9 mouse cellular contexts compared by ENCODE assay signal in genomic region chr17:87445917-87446766, GRCm38 (mm10). TPM values are rescaled to one million over a fixed set of nuclear protein-coding genes. Genes with fewer than 3 reads are reported as not detected.
A peak's percentile ranks its signal among the peaks of the same experiment; 100 is the strongest.
DNase-seq lines count a peak whose midpoint lies in the region; ATAC-seq and TF ChIP-seq lines count a peak whose summit lies in the region.
"Had no signal": no experiment of that assay in that cellular context is flagged by ENCODE, and none has a peak within 500 bp of the region (broad histone marks: within the 10 kb centered on the region; RNA-seq: fewer than 3 reads in every experiment).

No protein-coding gene starts in this region.

- H3K27me3 ChIP-seq in embryonic facial prominence, embryonic 11.5 days (ENCODE audit: control insufficient read depth, insufficient read depth, low read length), result no peaks in the 10 kb centered on the region
- no peaks in the 10 kb centered on the region for H3K27me3 ChIP-seq in heart, embryonic 10.5 days (ENCODE audit: insufficient read depth, poor library complexity, severe bottlenecking)
- no peaks in the 10 kb centered on the region for H3K27me3 ChIP-seq in kidney, embryonic 15.5 days
- peaks cover 6% of the 10 kb centered on the region; the same call in 1 of the 2 replicates for H3K27me3 ChIP-seq in liver, embryonic 15.5 days
- H3K27me3 ChIP-seq in neural tube, embryonic 11.5 days (ENCODE audit: control insufficient read depth, insufficient read depth, low read length), result no peaks in the 10 kb centered on the region
- H3K27me3 ChIP-seq in testis, adult 2 months (ENCODE audit: control insufficient read depth, insufficient read depth, low read length), result no peaks in the 10 kb centered on the region

- WGBS in embryonic facial prominence, embryonic 11.5 days, result 0% methylated on average over 37 of the region's 86 CpGs
- under 1% methylated on average over 69 of the region's 86 CpGs for WGBS in heart, embryonic 10.5 days
- under 1% methylated on average over 62 of the region's 86 CpGs for WGBS in kidney, embryonic 15.5 days
- WGBS in liver, embryonic 15.5 days (ENCODE audit: insufficient replicate concordance), result under 1% methylated on average over 63 of the region's 86 CpGs
- under 1% methylated on average over 49 of the region's 86 CpGs for WGBS in neural tube, embryonic 11.5 days

- no peaks in the 10 kb centered on the region for H3K9me3 ChIP-seq in embryonic facial prominence, embryonic 11.5 days (replicated peaks; ENCODE audit: control insufficient read depth, low read length)
- no peaks in the 10 kb centered on the region for H3K9me3 ChIP-seq in heart, embryonic 10.5 days
- H3K9me3 ChIP-seq in kidney, embryonic 15.5 days (replicated peaks), result no peaks in the 10 kb centered on the region
- no peaks in the 10 kb centered on the region for H3K9me3 ChIP-seq in liver, embryonic 15.5 days (replicated peaks)
- H3K9me3 ChIP-seq in neural tube, embryonic 11.5 days (ENCODE audit: control insufficient read depth, low read length), result no peaks in the 10 kb centered on the region

- no peak for TF ChIP-seq CTCF in testis, adult 2 months (IDR thresholded peaks at IDR 0.05; ENCODE audit: control insufficient read depth, insufficient read depth, insufficient replicate concordance, low read depth, low read length)

- H3K4me3 ChIP-seq in embryonic facial prominence, embryonic 11.5 days (ENCODE audit: low read depth, low read length), result peak overlapping the region; percentile 96
- peak overlapping the region; percentile 91 for H3K4me3 ChIP-seq in heart, embryonic 10.5 days
- H3K4me3 ChIP-seq in kidney, embryonic 15.5 days (replicated peaks), result peak overlapping the region; percentile 89
- peak overlapping the region; percentile 97 for H3K4me3 ChIP-seq in liver, embryonic 15.5 days (replicated peaks)
- peak overlapping the region; percentile 91 for H3K4me3 ChIP-seq in neural tube, embryonic 11.5 days (ENCODE audit: low read depth, low read length)
- H3K4me3 ChIP-seq in testis, adult 2 months (ENCODE audit: control insufficient read depth, low read depth, low read length), result peak overlapping the region; percentile 98

- H3K4me2 ChIP-seq in embryonic facial prominence, embryonic 11.5 days (ENCODE audit: low read depth, low read length), result peak overlapping the region; percentile 70
- peak overlapping the region; percentile 68 for H3K4me2 ChIP-seq in kidney, embryonic 15.5 days
- peak overlapping the region; percentile 86 for H3K4me2 ChIP-seq in liver, embryonic 15.5 days
- peak overlapping the region; percentile 65 for H3K4me2 ChIP-seq in neural tube, embryonic 11.5 days (ENCODE audit: low read depth)

- ATAC-seq in embryonic facial prominence, embryonic 11.5 days (replicated peaks; ENCODE audit: insufficient number of reproducible peaks, low FRiP score, low TSS enrichment, low read depth), result peak; percentile 66
- peak; percentile 75 for ATAC-seq in kidney, embryonic 15.5 days (replicated peaks; ENCODE audit: low FRiP score)
- peak; percentile 55 for ATAC-seq in liver, embryonic 15.5 days (ENCODE audit: insufficient read depth)
- peak; percentile 77 for ATAC-seq in neural tube, embryonic 11.5 days (ENCODE audit: insufficient read depth, low FRiP score, low TSS enrichment)

- no peaks in the 10 kb centered on the region; the same call in 1 of the 2 replicates for H3K36me3 ChIP-seq in embryonic facial prominence, embryonic 11.5 days (replicated peaks; ENCODE audit: control insufficient read depth, insufficient read depth, low read depth, low read length)
- peaks cover 7% of the 10 kb centered on the region for H3K36me3 ChIP-seq in heart, embryonic 10.5 days
- peaks cover 9% of the 10 kb centered on the region; the same call in 1 of the 2 replicates for H3K36me3 ChIP-seq in kidney, embryonic 15.5 days
- peaks cover 9% of the 10 kb centered on the region for H3K36me3 ChIP-seq in liver, embryonic 15.5 days (replicated peaks)
- H3K36me3 ChIP-seq in neural tube, embryonic 11.5 days (ENCODE audit: control insufficient read depth, insufficient read depth, low read length), result no peaks in the 10 kb centered on the region
- peaks cover 2% of the 10 kb centered on the region for H3K36me3 ChIP-seq in testis, adult 2 months (ENCODE audit: control insufficient read depth, insufficient read depth, low read length)

- H3K4me1 ChIP-seq in embryonic facial prominence, embryonic 11.5 days (ENCODE audit: control insufficient read depth, insufficient read depth, low read length), result 0 out of 2 replicates have a peak, but pooled peaks cover 3% of the 10 kb centered on the region
- H3K4me1 ChIP-seq in heart, embryonic 10.5 days, result peaks cover 24% of the 10 kb centered on the region
- H3K4me1 ChIP-seq in kidney, embryonic 15.5 days, result peaks cover 35% of the 10 kb centered on the region
- peaks cover 54% of the 10 kb centered on the region for H3K4me1 ChIP-seq in liver, embryonic 15.5 days (replicated peaks)
- peaks cover 25% of the 10 kb centered on the region for H3K4me1 ChIP-seq in neural tube, embryonic 11.5 days (ENCODE audit: control insufficient read depth, insufficient read depth, low read length)
- peaks cover 4% of the 10 kb centered on the region; the same call in 1 of the 2 replicates for H3K4me1 ChIP-seq in testis, adult 2 months (ENCODE audit: control insufficient read depth, insufficient read depth, low read length)

- peak; percentile 77 to 80 for DNase-seq in B cell, adult 2 months
- DNase-seq in adrenal gland, adult 2 months, result peak; percentile 82
- DNase-seq in embryonic facial prominence, embryonic 11.5 days (ENCODE audit: low spot score), result peak; percentile 87
- DNase-seq in heart, embryonic 10.5 days (ENCODE audit: low spot score), result no peak
- peak; percentile 83 for DNase-seq in neural tube, embryonic 11.5 days (ENCODE audit: low spot score)

- H3K9ac ChIP-seq in embryonic facial prominence, embryonic 11.5 days (replicated peaks; ENCODE audit: low read length), result peak overlapping the region; percentile 98
- H3K9ac ChIP-seq in kidney, embryonic 15.5 days, result peak overlapping the region; percentile 98
- peak overlapping the region; percentile 99 for H3K9ac ChIP-seq in liver, embryonic 15.5 days
- H3K9ac ChIP-seq in neural tube, embryonic 11.5 days (ENCODE audit: low read length), result peak overlapping the region; percentile 99

- peak overlapping the region; percentile 96 for H3K27ac ChIP-seq in embryonic facial prominence, embryonic 11.5 days (replicated peaks; ENCODE audit: low read depth, low read length)
- H3K27ac ChIP-seq in heart, embryonic 10.5 days, result peak overlapping the region; percentile 98
- peak overlapping the region; percentile 99 for H3K27ac ChIP-seq in kidney, embryonic 15.5 days
- peak overlapping the region; percentile 97 for H3K27ac ChIP-seq in liver, embryonic 15.5 days (replicated peaks)
- H3K27ac ChIP-seq in neural tube, embryonic 11.5 days (ENCODE audit: low read depth, low read length), result peak overlapping the region; percentile 92
- peak overlapping the region; percentile 98 for H3K27ac ChIP-seq in testis, adult 2 months (ENCODE audit: control insufficient read depth, insufficient read depth, low read depth, low read length)

- TF ChIP-seq POLR2A in testis, adult 2 months (IDR thresholded peaks at IDR 0.05; ENCODE audit: control insufficient read depth, low read depth, low read length), result no peak; the same call in 1 of the 2 replicates

RNA-seq across cellular contexts. Expression of gene Calm2, which starts 0.6 kb away (rescaled TPM):
- total RNA-seq in adrenal gland, adult 2 months (2021), result 100 to 1,000 TPM; 485 to 563 TPM
- 6.4 and 6.8 TPM in 2 replicates for polyA plus RNA-seq in adrenal gland, adult 2 months (2012; rRNA removed)
- 1,261 and 1,315 TPM in 2 replicates for polyA plus RNA-seq in embryonic facial prominence, embryonic 11.5 days (2014; fragmentation: Nextera tagmentation; extraction: Ambion mirVana)
- polyA plus RNA-seq in heart, embryonic 10.5 days (2016; fragmentation: Nextera tagmentation; extraction: Ambion mirVana), result 738 and 942 TPM in 2 replicates
- polyA plus RNA-seq in kidney, embryonic 15.5 days (2015; fragmentation: Nextera tagmentation; extraction: Ambion mirVana), result 1,006 and 1,087 TPM in 2 replicates
- 306 and 329 TPM in 2 replicates for polyA plus RNA-seq in liver, embryonic 15.5 days (2015; fragmentation: Nextera tagmentation; extraction: Ambion mirVana)
- polyA plus RNA-seq in neural tube, embryonic 11.5 days (2014; fragmentation: Nextera tagmentation; extraction: Ambion mirVana), result 1,603 and 1,604 TPM in 2 replicates
- 174 and 245 TPM in 2 replicates for polyA plus RNA-seq in testis, adult 2 months (2012; rRNA removed)

RNA-seq across cellular contexts. Expression of gene Stpg4, which starts 18.6 kb away (rescaled TPM):
- total RNA-seq in adrenal gland, adult 2 months (2021), result not detected
- not detected in 2 replicates for polyA plus RNA-seq in adrenal gland, adult 2 months (2012; rRNA removed)
- not detected in 2 replicates for polyA plus RNA-seq in embryonic facial prominence, embryonic 11.5 days (2014; fragmentation: Nextera tagmentation; extraction: Ambion mirVana)
- polyA plus RNA-seq in heart, embryonic 10.5 days (2016; fragmentation: Nextera tagmentation; extraction: Ambion mirVana), result 0.52 TPM in 1 of 2 replicates, not detected in the other
- polyA plus RNA-seq in kidney, embryonic 15.5 days (2015; fragmentation: Nextera tagmentation; extraction: Ambion mirVana), result not detected in 2 replicates
- polyA plus RNA-seq in liver, embryonic 15.5 days (2015; fragmentation: Nextera tagmentation; extraction: Ambion mirVana), result not detected in 2 replicates
- 0.39 TPM in 1 of 2 replicates, not detected in the other for polyA plus RNA-seq in neural tube, embryonic 11.5 days (2014; fragmentation: Nextera tagmentation; extraction: Ambion mirVana)
- polyA plus RNA-seq in testis, adult 2 months (2012; rRNA removed), result 382 and 415 TPM in 2 replicates
- total RNA-seq: common myeloid progenitor, adult 5-6 weeks had no signal

Comparison
In these comparisons a context has a peak if more than half of its experiments do, and no peak if none do; other contexts are left out.
1. RNA of gene Calm2, which starts 0.6 kb away (polyA plus RNA-seq): 1,603 to 1,604 TPM in neural tube, embryonic 11.5 days, 1,261 to 1,315 TPM in embryonic facial prominence, embryonic 11.5 days, 1,006 to 1,087 TPM in kidney, embryonic 15.5 days, 738 to 942 TPM in heart, embryonic 10.5 days, 306 to 329 TPM in liver, embryonic 15.5 days and 174 to 245 TPM in testis, adult 2 months; 6.4 to 6.8 TPM in adrenal gland, adult 2 months; every median in the first group is over 10 times any median in the second.
2. RNA of gene Stpg4, which starts 18.6 kb away (polyA plus RNA-seq): 382 to 415 TPM in testis, adult 2 months; not detected in kidney, embryonic 15.5 days, 0.52 TPM in heart, embryonic 10.5 days, not detected in liver, embryonic 15.5 days, not detected in adrenal gland, adult 2 months, not detected in embryonic facial prominence, embryonic 11.5 days and 0.39 TPM in neural tube, embryonic 11.5 days; every median in the first group is over 100 times any median in the second.
3. Peak in every context shown above with its lines, with median percentiles within 50 percentile points of each other: ATAC-seq, H3K27ac ChIP-seq, H3K4me2 ChIP-seq, H3K4me3 ChIP-seq and H3K9ac ChIP-seq.